Comparison of ENCODE assay signal across 8 mouse cellular contexts in genomic region chr10:22223474-22224349, GRCm38 (mm10).
A peak's percentile ranks its signal among the peaks of the same experiment; 100 is the strongest.
DNase-seq lines count a peak whose midpoint lies in the region; ATAC-seq and TF ChIP-seq lines count a peak whose summit lies in the region.
"Not testable (repeated sequence)": the region's sequence is repeated elsewhere in the genome, so short reads cannot be mapped to it uniquely, and the experiment has no call there.

No protein-coding gene starts in this region.

- not testable (repeated sequence) for TF ChIP-seq POLR2A in heart, adult 2 months (IDR thresholded peaks at IDR 0.05; ENCODE audit: insufficient read depth, low read depth, low read length)

- no CpG with 5 or more reads among the region's 7 CpGs for WGBS in forebrain, embryonic 11.5 days
- no CpG with 5 or more reads among the region's 7 CpGs for WGBS in heart, adult 2 months
- WGBS in hindbrain, embryonic 16.5 days = no CpG with 5 or more reads among the region's 7 CpGs
- no CpG with 5 or more reads among the region's 7 CpGs for WGBS in kidney, postnatal 0 days
- WGBS in limb, embryonic 15.5 days = no CpG with 5 or more reads among the region's 7 CpGs
- WGBS in midbrain, embryonic 13.5 days = no CpG with 5 or more reads among the region's 7 CpGs

- H3K27ac ChIP-seq in forebrain, embryonic 11.5 days (ENCODE audit: low read depth, low read length); heart, adult 2 months; hindbrain, embryonic 16.5 days (ENCODE audit: low read depth, low read length); kidney, postnatal 0 days; limb, embryonic 15.5 days; midbrain, embryonic 13.5 days: not testable (repeated sequence)

- peak; percentile 60 for DNase-seq in T-cell, adult 2 months (ENCODE audit: low spot score)
- DNase-seq in forebrain, embryonic 11.5 days (ENCODE audit: low spot score); kidney, postnatal 0 days (ENCODE audit: low spot score): not testable (repeated sequence)
- DNase-seq in heart, adult 2 months = peak; percentile 23 to 24
- peak; percentile 18 to 20 for DNase-seq in right cerebral cortex, adult 2 months (ENCODE audit: low spot score in 2 of 2)

- not testable (repeated sequence) for TF ChIP-seq CTCF in heart, adult 2 months (IDR thresholded peaks at IDR 0.05); kidney, postnatal 0 days (IDR thresholded peaks at IDR 0.05; ENCODE audit: low read depth)

- H3K27me3 ChIP-seq in forebrain, embryonic 11.5 days (ENCODE audit: control insufficient read depth, insufficient read depth, low read length); heart, adult 2 months (ENCODE audit: control insufficient read depth, insufficient read depth, low read length); hindbrain, embryonic 16.5 days (replicated peaks; ENCODE audit: control insufficient read depth, insufficient read depth, low read length); kidney, postnatal 0 days (ENCODE audit: insufficient read depth, low read length); limb, embryonic 15.5 days; midbrain, embryonic 13.5 days: not testable (repeated sequence)

- H3K79me2 ChIP-seq in heart, adult 2 months (replicated peaks; ENCODE audit: control insufficient read depth, insufficient read depth, low read length) = not testable (repeated sequence)

- H3K4me2 ChIP-seq in forebrain, embryonic 11.5 days (ENCODE audit: low read depth, low read length, severe bottlenecking); hindbrain, embryonic 16.5 days (ENCODE audit: low read length); kidney, postnatal 0 days (ENCODE audit: low read length); limb, embryonic 15.5 days; midbrain, embryonic 13.5 days (replicated peaks): not testable (repeated sequence)

- H3K4me1 ChIP-seq in forebrain, embryonic 11.5 days (replicated peaks; ENCODE audit: control insufficient read depth, insufficient read depth, low read length); heart, adult 2 months (ENCODE audit: control insufficient read depth, insufficient read depth, low read length); hindbrain, embryonic 16.5 days (ENCODE audit: control insufficient read depth, insufficient read depth, low read depth, low read length); kidney, postnatal 0 days (replicated peaks; ENCODE audit: insufficient read depth, low read length); limb, embryonic 15.5 days; midbrain, embryonic 13.5 days (replicated peaks): not testable (repeated sequence)

- not testable (repeated sequence) for TF ChIP-seq EP300 in heart, adult 2 months (IDR thresholded peaks at IDR 0.05; ENCODE audit: insufficient read depth, low read depth, low read length)

- H3K9me3 ChIP-seq in forebrain, embryonic 11.5 days (ENCODE audit: control insufficient read depth, low read length); hindbrain, embryonic 16.5 days (ENCODE audit: control insufficient read depth, low read length); kidney, postnatal 0 days (replicated peaks; ENCODE audit: low read length); limb, embryonic 15.5 days; midbrain, embryonic 13.5 days: not testable (repeated sequence)

- H3K4me3 ChIP-seq in forebrain, embryonic 11.5 days (ENCODE audit: low read depth, low read length); heart, adult 2 months; hindbrain, embryonic 16.5 days (ENCODE audit: low read length); kidney, postnatal 0 days (replicated peaks; ENCODE audit: low read depth, low read length); limb, embryonic 15.5 days; midbrain, embryonic 13.5 days (replicated peaks): not testable (repeated sequence)

- H3K9ac ChIP-seq in forebrain, embryonic 11.5 days (ENCODE audit: low read length); heart, adult 2 months (ENCODE audit: low read depth, low read length); hindbrain, embryonic 16.5 days (ENCODE audit: low read depth, low read length); kidney, postnatal 0 days (ENCODE audit: low read depth, low read length); limb, embryonic 15.5 days; midbrain, embryonic 13.5 days (replicated peaks): not testable (repeated sequence)

- not testable (repeated sequence) for H3K36me3 ChIP-seq in forebrain, embryonic 11.5 days (ENCODE audit: control insufficient read depth, insufficient read depth, low read length); heart, adult 2 months (ENCODE audit: control insufficient read depth, insufficient read depth, low read length); hindbrain, embryonic 16.5 days (ENCODE audit: control insufficient read depth, insufficient read depth, low read length); kidney, postnatal 0 days (ENCODE audit: insufficient read depth, low read length); limb, embryonic 15.5 days; midbrain, embryonic 13.5 days

- peak; percentile 78 for ATAC-seq in forebrain, embryonic 11.5 days (replicated peaks; ENCODE audit: low FRiP score)
- peak; percentile 68 for ATAC-seq in hindbrain, embryonic 16.5 days
- peak; percentile 86 for ATAC-seq in kidney, postnatal 0 days (replicated peaks; ENCODE audit: low FRiP score, low read depth)
- ATAC-seq in limb, embryonic 15.5 days (ENCODE audit: insufficient number of reproducible peaks, low FRiP score, low TSS enrichment, low read depth) = peak; percentile 40; the same call in 1 of the 2 replicates
- peak; percentile 93 for ATAC-seq in midbrain, embryonic 13.5 days

- intact Hi-C loops in heart, adult 2 months (cut with DNase I) = not testable (repeated sequence)

Comparison
In these comparisons a context has a peak if more than half of its experiments do, and no peak if none do; other contexts are left out.
1. ATAC-seq: peak in every context shown above with its lines; median percentile 93 in midbrain, embryonic 13.5 days; 86 in kidney, postnatal 0 days; 78 in forebrain, embryonic 11.5 days; 68 in hindbrain, embryonic 16.5 days; 40 in limb, embryonic 15.5 days.